Mouse (Mus musculus) G1E (cell line): ENCODE measurements around the gene Cdh18. TPM values are rescaled to one million over a fixed set of nuclear protein-coding genes. Genes with fewer than 3 reads are reported as not detected.

ENCODE experiments used
- ATAC-seq: 2 replicates; pipeline ENCODE4 v1.8.0; 2016; ENCODE audit warnings: mild to moderate bottlenecking; ENCODE audit not compliant: insufficient number of reproducible peaks, poor library complexity, low FRiP score, severe bottlenecking; ENCODE audit errors: extremely low read depth
- DNase-seq: peaks from one replicate; pipeline ENCODE4 v3.0.0; 2012; ENCODE audit warnings: low spot score
- H3K27me3 ChIP-seq: 2 replicates; pipeline ENCODE4 v1.6.1; 2012; ENCODE audit warnings: mild to moderate bottlenecking, low read length, inconsistent platforms; ENCODE audit not compliant: insufficient read depth
- H3K36me3 ChIP-seq: replicated peaks from 2 replicates; pipeline ENCODE3; 2012; ENCODE audit warnings: mild to moderate bottlenecking, inconsistent platforms
- H3K4me1 ChIP-seq: 2 replicates; pipeline ENCODE4 v1.6.1; 2012; ENCODE audit warnings: low read depth, low read length, inconsistent platforms, mixed read lengths; ENCODE audit not compliant: insufficient read depth
- H3K4me3 ChIP-seq: 2 replicates; pipeline ENCODE4 v1.5.1; 2012; ENCODE audit warnings: low read depth, mild to moderate bottlenecking, inconsistent platforms, low read length, moderate library complexity, mixed read lengths
- H3K9me3 ChIP-seq: replicated peaks from 2 replicates; pipeline ENCODE4 v1.6.1; 2012; ENCODE audit warnings: inconsistent platforms
- CTCF ChIP-seq: IDR thresholded peaks from 2 replicates; pipeline ENCODE4 v1.5.1; 2012; ENCODE audit warnings: low read depth, low read length, inconsistent platforms, mixed read lengths
- GATA1 ChIP-seq: IDR thresholded peaks from 2 replicates; pipeline ENCODE4 v1.6.1; 2012; ENCODE audit warnings: borderline replicate concordance, low read length, inconsistent platforms, mixed read lengths
- GATA2 ChIP-seq: IDR thresholded peaks from 2 replicates; pipeline ENCODE4 v1.6.1; 2012; ENCODE audit warnings: low read depth, low read length, inconsistent platforms, borderline replicate concordance
- POLR2AphosphoS5 ChIP-seq: IDR thresholded peaks from 2 replicates; pipeline ENCODE4 v1.6.1; 2012; ENCODE audit warnings: low read depth, low read length, inconsistent platforms; ENCODE audit not compliant: insufficient replicate concordance
- TAL1 ChIP-seq: conservative IDR thresholded peaks from 2 replicates; pipeline ENCODE4 v1.6.1; 2012; ENCODE audit warnings: low read depth, low read length, inconsistent platforms, mixed read lengths
- polyA plus RNA-seq: library from polyadenylated mRNA; stranded (reverse); fragments of >175 nt; gene quantifications from 2 replicates; pipeline ENCODE4 v1.2.3, GENCODE M21; 2012
- total RNA-seq, 2 experiments: library from RNA; stranded (forward) in 1 of 2; stranded (reverse) in 1 of 2; fragments of 200-1000 nt in 1 of 2; fragments of >200 nt in 1 of 2; fragmentation: Nextera tagmentation in 1 of 2; gene quantifications; 2 replicates each; pipeline ENCODE4 v1.2.3; 2014 to 2017

Cdh18 gene
- not detected in 2 replicates for total RNA-seq (2014; fragmentation: Nextera tagmentation)
- total RNA-seq (2017), result 0.06 and 0.16 TPM in 2 replicates
- not detected in 2 replicates for polyA plus RNA-seq

- no peaks in the 10 kb centered on the region for H3K4me1 ChIP-seq
- no peaks in the 10 kb centered on the region for H3K27me3 ChIP-seq
- ATAC-seq (no peak), DNase-seq (no peak)
- no peaks in the 10 kb centered on the region for H3K9me3 ChIP-seq
- TF ChIP-seq POLR2AphosphoS5, result no peak
- TF ChIP-seq GATA2, result no peak
- no peak for TF ChIP-seq GATA1
- no peak for TF ChIP-seq TAL1
- no peak for TF ChIP-seq CTCF
- no peaks in the 10 kb centered on the region for H3K36me3 ChIP-seq
- no peak within 1 kb of the TSS for H3K4me3 ChIP-seq
Measured at GRCm38 (mm10) chr15:22548711-22549271, at the start of gene Cdh18. Cdh18 (plus strand) TSS chr15:22549022.

GRCm38 (mm10) chr15:22511271-22511670, 37.6 kb upstream of the Cdh18 start:
- ATAC-seq (no peak), DNase-seq (no peak)
- Histone ChIP-seq H3K4me3 (no peak overlapping the region), H3K4me1 (no peaks in the 10 kb centered on the region), H3K27me3 (no peaks in the 10 kb centered on the region), H3K36me3 (no peaks in the 10 kb centered on the region), H3K9me3 (no peaks in the 10 kb centered on the region)
- no peak for TF ChIP-seq GATA2
- TF ChIP-seq GATA1, result no peak
- TF ChIP-seq CTCF, result no peak
- no peak for TF ChIP-seq TAL1
- TF ChIP-seq POLR2AphosphoS5, result no peak

- Histone ChIP-seq H3K4me1 (no peaks in the 10 kb centered on the region), H3K4me3 (no peak overlapping the region), H3K36me3 (no peaks in the 10 kb centered on the region), H3K9me3 (no peaks in the 10 kb centered on the region), H3K27me3 (no peaks in the 10 kb centered on the region)
- no peak for ATAC-seq
- DNase-seq, result no peak
- TF ChIP-seq GATA1 (no peak), POLR2AphosphoS5 (no peak), TAL1 (no peak), GATA2 (no peak), CTCF (no peak)
Measured at GRCm38 (mm10) chr15:22535828-22536227, 13.0 kb upstream of the Cdh18 start.

GRCm38 (mm10) chr15:22577974-22578616, 29.3 kb downstream of the Cdh18 start:
- H3K4me3 ChIP-seq, result no peak overlapping the region
- no peak for TF ChIP-seq GATA2
- TF ChIP-seq POLR2AphosphoS5, result no peak
- TF ChIP-seq CTCF, result no peak
- no peak for TF ChIP-seq TAL1
- TF ChIP-seq GATA1, result no peak
- H3K27me3 ChIP-seq, result no peaks in the 10 kb centered on the region
- peaks cover 7% of the 10 kb centered on the region; the same call in 1 of the 2 replicates for H3K9me3 ChIP-seq
- no peaks in the 10 kb centered on the region for H3K4me1 ChIP-seq
- H3K36me3 ChIP-seq, result no peaks in the 10 kb centered on the region
- DNase-seq (no peak), ATAC-seq (no peak)

GRCm38 (mm10) chr15:22578617-22578990, 29.8 kb downstream of the Cdh18 start:
- Histone ChIP-seq H3K9me3 (peaks cover 7% of the 10 kb centered on the region; the same call in 1 of the 2 replicates), H3K4me1 (no peaks in the 10 kb centered on the region), H3K36me3 (no peaks in the 10 kb centered on the region), H3K4me3 (no peak overlapping the region), H3K27me3 (no peaks in the 10 kb centered on the region)
- TF ChIP-seq GATA2 (no peak), CTCF (no peak), GATA1 (no peak), POLR2AphosphoS5 (no peak), TAL1 (no peak)
- ATAC-seq (no peak), DNase-seq (no peak)

GRCm38 (mm10) chr15:22584667-22585066, 35.8 kb downstream of the Cdh18 start:
- Histone ChIP-seq H3K9me3 (no peaks in the 10 kb centered on the region), H3K4me1 (no peaks in the 10 kb centered on the region), H3K36me3 (no peaks in the 10 kb centered on the region), H3K4me3 (no peak overlapping the region), H3K27me3 (no peaks in the 10 kb centered on the region)
- no peak for ATAC-seq
- no peak for DNase-seq
- TF ChIP-seq CTCF, result no peak
- no peak for TF ChIP-seq GATA1
- no peak for TF ChIP-seq GATA2
- no peak for TF ChIP-seq TAL1
- TF ChIP-seq POLR2AphosphoS5, result no peak
